Mouse (Mus musculus): ENCODE results near the gene Pif1. TPM values are rescaled to one million over a fixed set of nuclear protein-coding genes. Genes with fewer than 3 reads are reported as not detected.
A peak's percentile ranks its signal among the peaks of the same experiment; 100 is the strongest.

Gene Pif1
- 2.9 and 6.9 TPM in 2 replicates for total RNA-seq (2015; ENCODE audit: low replicate concordance)
- 6.5 and 19.7 TPM in 2 replicates for total RNA-seq (2017; ENCODE audit: low replicate concordance)

DNA sequence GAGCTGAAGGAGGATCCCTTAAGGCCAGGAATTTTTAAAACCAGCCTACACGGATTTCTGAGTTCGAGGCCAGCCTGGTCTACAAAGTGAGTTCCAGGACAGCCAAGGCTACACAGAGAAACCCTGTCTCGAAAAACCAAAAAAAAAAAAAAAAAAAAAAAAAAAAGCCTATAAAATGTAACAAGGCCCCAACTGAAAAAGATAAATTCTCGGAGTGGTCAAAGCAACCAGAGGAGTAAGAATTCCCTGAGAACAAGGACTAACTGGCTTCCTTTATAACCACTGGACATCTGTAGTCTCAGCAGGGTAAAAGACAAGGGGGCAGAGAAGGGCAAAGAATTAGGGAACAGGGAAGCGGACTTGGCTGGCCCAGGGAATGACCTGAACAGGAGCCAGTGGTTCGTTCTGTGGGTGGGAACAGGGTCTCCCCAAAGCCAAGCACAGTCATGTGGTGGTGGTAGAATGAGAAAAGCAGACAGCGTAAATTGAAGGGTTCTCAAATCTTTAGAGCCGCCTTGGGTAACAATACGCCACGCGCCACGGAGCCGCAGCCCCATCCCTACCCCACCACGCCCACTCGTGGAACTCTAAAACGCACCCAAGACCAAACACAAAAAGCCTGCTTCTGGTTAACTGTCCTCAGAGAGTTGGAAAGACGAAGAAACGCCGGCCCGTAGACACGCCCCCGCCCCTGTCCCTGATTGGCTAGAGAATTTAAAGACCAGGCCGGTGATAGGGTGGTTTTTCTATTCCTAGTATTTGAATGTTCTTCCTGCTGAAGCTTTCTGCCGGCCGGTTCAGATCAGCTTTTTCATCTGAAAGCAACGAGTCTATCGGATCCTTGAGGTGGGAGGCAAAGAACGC lies at the start of gene Pif1:
Pif1 (plus strand) TSS at position 755 of the 864 bp plus-strand sequence.
- ATAC-seq (replicated peaks; ENCODE audit: low FRiP score, poor library complexity, severe bottlenecking): peak; percentile 93

DNA sequence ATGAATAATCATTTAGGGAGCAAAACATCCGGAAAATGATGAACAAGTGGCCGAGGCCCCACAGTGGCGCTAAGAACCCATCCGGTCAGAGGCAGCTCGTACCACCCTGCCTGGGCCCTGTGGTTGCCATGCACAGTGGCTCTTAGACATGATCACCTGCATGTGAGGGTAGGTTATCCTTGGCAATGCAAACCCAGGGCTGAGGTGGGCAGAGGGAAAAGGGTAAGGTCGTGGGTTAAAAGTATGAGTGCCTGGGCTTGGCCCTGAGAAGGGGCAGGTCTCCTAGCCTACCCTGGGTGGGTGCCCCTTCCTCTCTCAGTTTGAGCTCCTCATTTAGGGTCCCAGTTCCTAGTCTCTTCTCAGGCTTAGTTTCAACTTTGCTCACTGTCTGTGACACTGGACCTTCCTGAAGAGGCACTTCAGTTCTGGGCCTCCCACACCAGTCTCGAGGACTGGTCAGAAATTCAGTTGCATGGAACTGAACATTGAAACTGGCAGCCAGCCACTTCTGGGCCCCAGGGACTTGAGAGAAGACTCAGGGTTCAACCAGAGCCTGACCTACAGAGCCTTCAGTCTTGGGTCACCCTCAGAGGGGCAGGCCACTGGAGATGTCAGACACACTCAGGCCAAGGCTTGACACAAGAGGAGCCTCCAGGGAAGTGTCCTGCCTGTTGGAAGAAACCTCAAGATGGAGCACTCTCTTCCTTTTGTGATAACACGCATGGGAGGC lies 48.9 kb upstream of the Pif1 start:
- ATAC-seq (replicated peaks; ENCODE audit: low FRiP score, poor library complexity, severe bottlenecking): 0 out of 2 replicates have a peak, but pooled peaks have one; percentile 28

DNA sequence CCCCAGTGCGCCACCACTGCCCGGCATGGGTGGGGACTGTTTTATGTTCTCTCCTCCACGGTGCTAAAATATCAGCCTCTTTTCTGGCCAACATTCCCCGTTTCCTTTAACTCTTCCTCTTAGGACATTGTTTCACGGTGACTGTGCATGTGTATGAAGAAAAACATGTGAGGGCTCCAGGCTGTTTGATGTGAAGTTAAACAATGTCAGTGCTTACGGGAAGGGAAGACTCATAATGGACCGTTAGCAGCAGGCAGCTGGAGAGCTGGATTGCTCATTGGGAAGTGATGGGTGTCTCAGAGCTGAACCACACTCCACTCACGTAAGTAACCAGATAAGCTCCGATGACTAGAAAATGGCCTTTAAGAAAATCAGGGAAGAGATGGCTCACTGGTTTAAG lies 47.3 kb upstream of the Pif1 start:
- no peak for ATAC-seq (replicated peaks; ENCODE audit: low FRiP score, poor library complexity, severe bottlenecking)

DNA sequence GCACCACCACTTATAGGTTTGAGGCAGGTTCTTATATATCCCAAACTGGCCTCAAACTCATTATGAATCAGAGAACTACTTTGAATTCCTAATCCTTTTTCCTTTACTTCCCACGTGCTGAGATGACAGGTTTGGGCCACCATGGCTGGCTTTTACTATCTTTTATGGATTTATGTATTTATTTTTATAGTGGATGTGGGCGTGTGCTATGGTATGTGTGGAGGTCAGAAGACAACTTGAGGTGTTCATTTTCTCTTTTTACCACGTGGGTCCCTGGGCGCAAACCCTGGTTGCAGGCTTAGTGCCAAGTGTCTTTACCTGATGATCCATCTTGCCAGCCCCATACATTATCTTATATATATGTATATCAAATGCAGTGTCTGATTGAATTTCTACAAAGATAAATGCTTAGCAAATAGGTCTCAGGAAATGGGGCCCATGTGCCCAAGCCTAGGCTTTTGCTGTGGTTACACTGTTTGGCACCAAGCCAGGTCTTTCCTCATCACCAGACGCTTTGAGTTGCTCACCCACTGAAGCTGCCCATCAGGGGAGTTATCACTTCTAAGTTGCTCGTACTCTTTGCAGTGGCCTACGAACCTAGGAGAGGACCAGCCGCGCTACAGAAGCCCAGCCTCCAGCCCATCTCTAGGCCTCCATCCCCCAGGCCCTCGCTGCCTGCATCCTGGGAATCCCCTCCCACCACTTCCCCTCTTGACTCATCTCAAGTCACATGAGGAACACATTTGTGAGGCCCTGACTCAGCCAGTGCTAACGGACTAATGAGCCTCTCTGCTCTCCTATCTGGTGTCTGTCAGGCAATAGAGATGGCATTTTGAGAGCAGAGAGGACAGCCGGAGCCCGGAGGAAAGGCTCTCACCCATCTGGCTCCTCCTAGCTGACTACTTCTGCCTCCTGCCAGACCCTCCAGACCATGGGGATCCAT lies 45.6 kb upstream of the Pif1 start:
- ATAC-seq (replicated peaks; ENCODE audit: low FRiP score, poor library complexity, severe bottlenecking): no peak

DNA sequence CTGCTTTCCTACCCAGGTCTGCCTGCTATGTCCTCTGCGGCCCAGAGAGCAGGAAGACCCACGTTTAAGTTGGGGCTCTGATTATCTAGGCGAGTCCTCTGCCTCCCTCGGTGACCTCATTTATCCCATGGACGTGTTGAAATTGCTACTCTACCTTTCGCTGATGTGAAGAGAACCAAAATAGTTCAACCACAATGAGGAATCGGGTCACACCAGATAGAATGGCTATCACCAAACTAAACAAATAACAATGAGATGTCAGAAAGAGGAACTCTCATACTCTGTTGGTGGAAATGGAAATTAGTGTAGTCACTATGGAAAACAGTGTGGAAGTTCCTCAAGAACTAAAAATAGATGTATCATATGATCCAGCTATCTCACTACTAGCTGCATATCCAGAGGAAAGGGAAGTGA lies 44.8 kb upstream of the Pif1 start:
- ATAC-seq (replicated peaks; ENCODE audit: low FRiP score, poor library complexity, severe bottlenecking): no peak

DNA sequence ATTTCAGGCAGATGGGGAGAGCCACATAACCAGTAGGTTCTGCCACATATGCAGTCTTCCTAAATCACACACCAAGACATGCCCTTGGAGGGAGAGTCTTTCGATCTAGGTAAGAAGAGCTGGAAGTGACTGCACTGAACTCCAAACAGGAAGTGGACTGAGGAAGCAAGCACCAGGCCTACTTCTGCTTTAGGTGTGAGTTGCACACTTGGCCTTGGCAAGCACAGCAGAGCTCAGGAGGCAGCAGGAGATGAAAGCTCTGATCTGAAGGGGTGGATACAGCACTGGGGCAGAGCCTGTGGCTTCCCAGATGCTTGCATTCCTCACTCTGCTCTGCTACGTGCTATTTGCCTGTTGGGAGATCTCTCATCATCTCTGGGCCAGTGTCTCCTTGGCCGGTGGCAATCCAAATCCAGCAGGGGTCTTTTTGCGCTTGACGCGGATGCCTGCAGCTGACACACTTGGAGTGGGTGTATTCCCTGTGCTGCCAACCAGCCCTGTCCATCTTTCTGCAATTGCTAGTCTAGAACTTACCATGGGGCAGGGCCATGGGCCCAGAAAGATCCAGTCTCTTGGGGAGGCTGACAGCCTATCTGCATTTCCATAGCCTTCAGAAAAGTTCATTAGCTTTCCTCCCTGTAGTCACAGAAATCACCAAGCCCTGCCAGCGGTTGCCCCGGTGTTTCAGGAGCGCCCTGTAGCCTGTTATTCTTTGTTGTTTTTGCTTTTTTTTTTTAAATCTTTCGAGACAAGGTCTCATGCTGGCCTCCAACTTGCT lies 41.1 kb upstream of the Pif1 start:
- no peak for ATAC-seq (replicated peaks; ENCODE audit: low FRiP score, poor library complexity, severe bottlenecking)

DNA sequence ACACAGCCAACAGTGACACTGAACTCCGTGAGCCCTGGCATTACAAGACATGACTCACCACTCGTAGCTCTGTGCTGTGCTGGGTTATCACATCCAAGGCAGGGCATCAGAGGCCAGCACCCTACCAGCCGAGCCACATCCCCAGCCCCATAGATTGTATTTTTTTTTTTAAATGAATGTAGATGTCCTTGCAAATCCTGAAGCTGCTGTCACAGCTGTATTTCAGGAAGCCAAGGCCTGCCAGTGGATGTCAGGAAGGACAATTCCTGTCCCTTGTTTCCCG lies 40.6 kb upstream of the Pif1 start:
- ATAC-seq (replicated peaks; ENCODE audit: low FRiP score, poor library complexity, severe bottlenecking): peak; percentile 83

DNA sequence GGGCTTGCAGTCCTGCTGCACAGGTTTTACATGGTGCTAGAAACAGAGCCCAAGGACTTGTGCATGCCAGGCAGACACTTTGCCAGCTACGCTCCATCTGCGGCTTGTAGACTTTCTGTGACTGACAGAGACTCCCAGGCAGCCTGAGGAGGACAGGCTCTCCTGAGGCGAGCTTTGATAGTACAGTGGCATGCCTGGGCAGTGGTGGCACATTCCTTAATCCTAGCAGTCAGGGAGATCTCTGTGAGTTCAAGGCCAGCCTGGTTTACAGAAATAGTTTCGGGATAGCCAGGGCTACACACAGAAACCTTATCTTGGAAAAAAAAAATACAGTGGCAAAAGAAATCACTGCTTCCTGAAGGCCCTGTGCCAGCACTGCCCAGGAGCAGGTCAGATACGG lies 39.8 kb upstream of the Pif1 start:
- ATAC-seq (replicated peaks; ENCODE audit: low FRiP score, poor library complexity, severe bottlenecking): no peak

DNA sequence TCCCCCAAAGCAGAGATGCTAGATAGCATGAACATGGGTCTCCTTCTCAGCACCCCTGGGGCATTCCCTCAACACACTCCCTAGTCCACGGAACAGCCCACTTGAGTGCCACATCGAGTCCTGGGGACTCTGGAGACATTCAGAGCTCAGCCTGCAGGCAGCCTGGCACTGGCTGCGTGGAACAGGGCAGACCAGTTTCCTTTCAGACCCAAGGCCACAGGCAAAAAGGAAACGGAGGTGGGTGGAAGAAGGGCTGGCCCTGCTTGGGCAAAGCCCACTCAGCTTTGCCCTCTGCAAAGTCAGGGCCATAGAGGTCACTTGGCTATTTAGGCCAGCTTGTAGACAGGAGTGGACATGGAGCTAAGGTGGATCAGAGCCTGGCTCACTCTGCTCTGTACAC lies 39.1 kb upstream of the Pif1 start:
- ATAC-seq (replicated peaks; ENCODE audit: low FRiP score, poor library complexity, severe bottlenecking): no peak

DNA sequence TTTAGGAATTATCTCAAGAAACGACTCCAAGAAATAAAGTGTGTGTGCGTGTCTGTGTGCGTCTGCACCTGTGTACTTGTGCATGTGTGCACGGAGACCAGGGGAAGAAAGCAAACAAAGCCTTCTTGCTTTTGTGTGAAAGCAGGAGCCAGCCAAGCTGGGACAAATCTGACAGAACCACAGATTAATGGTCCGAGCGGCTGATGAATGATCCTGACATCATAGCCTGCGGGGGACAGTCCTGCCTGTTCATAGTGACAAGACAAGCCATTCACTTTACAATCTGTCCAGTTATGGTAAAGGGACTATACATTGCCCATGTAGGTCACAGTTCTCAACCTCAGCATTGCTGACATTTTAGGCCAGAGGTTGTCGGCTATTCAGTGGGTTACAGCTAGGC lies 38.6 kb upstream of the Pif1 start:
- ATAC-seq (replicated peaks; ENCODE audit: low FRiP score, poor library complexity, severe bottlenecking): no peak

DNA sequence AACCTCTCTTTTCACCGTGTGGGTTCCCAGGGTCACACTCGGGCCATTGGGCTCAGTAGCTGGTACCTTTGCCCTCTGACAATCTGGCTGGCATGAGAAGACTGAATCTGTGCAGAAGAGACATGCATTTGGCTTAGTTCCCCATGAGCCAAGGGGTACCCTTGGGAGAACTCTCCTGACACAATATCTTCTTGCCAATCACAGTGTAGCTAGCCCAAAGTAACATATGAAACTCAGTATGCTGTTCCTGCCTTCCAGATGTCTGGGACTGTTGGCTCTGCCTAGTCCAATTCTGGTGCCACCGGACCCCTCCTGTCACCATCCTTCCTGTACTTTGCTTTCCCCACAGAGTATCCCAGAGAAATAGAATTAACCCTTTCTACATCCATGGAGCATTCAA lies 37.8 kb upstream of the Pif1 start:
- no peak for ATAC-seq (replicated peaks; ENCODE audit: low FRiP score, poor library complexity, severe bottlenecking)

DNA sequence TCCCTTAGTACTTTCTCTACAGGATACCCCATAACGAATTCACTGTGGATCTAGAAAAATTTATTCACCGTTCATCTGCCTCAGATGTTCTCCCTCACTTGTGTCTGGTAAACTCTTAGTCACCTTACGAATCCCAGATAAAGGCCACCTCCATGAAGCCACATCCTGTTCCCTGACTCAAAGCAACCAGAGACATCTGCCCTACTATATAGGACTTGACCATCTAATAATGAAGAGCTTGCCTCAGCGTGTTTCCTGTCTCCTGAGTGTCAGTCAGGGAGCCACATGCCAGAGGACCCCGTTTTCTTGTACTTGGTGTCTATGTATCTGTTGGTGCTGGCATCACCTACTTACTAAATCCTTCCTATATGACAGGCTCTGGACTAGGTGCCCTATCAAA lies 37.3 kb upstream of the Pif1 start:
- ATAC-seq (replicated peaks; ENCODE audit: low FRiP score, poor library complexity, severe bottlenecking): no peak

DNA sequence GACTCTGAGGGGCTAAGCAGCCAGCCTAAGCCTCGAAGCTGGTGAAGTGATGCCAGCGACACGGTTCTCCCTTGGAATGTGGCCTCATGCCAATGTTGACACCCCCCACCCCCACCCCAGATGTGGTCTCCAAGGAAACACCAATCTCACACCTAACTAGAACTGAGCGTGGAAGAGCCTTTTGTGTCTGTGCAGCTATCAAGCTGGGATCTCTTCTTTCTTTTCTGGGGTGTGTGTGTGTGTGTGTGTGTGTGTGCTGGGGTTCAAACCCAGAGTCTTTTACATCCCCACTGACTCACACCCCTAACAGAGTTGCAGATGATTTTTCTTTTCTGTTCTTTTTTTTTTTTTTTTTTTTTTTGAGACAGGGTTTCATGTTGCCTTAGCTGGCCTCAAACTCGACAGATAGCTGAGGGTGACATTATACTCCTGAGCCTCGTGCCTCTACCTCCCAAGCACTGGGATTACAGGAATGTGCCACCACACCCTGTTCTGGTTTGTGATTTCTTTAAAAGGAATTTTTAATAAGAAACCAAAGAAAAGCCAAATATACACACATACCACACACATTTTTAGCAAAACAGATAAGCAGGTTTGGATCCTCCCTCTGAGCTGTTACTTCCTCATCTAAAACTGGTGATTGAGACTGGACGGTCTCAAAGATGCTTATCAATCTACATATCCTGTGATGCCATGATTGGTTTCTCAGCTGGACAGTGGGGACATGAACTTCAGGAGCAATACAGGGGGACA lies 36.7 kb upstream of the Pif1 start:
- ATAC-seq (replicated peaks; ENCODE audit: low FRiP score, poor library complexity, severe bottlenecking): no peak

DNA sequence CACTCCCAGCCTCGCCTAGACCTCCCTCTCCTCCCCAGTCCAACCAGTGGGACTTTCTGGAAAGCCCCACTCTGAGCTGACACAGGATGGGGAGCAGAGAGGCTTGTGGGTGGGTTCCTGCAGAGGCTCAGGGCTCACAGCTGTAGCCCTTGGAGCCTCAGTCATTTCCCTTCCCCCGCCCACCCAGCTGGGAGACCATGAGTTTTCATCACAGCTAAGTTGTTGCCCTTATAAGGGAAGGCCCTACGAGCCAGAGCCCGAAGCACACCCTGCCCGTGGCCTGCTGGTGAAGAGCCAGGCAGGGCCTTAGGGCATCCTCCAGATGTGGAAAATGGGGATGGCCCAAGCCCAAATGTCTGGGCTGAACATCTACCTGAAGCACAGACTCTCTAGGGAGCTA lies 35.9 kb upstream of the Pif1 start:
- no peak for ATAC-seq (replicated peaks; ENCODE audit: low FRiP score, poor library complexity, severe bottlenecking)

DNA sequence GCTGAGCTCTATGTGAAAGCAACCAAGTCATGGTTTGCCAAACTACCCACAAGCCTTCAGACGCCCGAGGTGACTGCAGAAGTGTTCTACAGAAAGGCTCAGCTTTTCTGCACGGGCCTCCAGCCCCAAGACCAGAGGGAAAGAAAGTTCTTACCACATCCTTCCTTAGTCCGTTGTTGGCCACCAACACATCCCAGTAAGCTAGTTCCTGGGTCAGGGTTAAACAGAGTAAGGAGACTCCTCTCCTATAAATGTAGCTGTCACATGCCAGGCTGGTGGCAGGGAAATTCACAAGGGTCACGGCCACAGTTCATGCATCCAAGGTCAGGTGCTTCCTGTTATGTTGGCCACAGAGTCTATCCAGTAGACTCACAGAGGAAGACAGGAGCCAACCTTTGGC lies 34.8 kb upstream of the Pif1 start:
- no peak for ATAC-seq (replicated peaks; ENCODE audit: low FRiP score, poor library complexity, severe bottlenecking)

DNA sequence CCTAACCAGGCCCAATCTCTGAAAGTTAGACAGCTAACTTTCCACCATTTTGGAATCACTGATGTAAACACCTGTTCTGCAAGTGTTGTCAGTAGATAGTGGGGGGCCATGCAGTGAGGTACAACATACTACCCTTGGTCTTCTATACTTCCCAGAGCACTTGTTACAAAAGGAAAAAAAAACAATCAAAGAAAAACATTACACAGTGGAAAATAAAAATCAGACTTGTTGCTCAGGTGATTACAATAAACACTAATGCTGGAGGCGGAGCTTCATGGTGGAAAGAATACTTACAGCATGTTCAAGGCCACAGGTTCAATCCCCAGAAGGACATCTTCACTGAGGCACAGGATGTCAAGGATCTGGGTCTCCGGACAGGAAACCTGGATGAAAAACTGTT lies 34.2 kb upstream of the Pif1 start:
- ATAC-seq (replicated peaks; ENCODE audit: low FRiP score, poor library complexity, severe bottlenecking): no peak

DNA sequence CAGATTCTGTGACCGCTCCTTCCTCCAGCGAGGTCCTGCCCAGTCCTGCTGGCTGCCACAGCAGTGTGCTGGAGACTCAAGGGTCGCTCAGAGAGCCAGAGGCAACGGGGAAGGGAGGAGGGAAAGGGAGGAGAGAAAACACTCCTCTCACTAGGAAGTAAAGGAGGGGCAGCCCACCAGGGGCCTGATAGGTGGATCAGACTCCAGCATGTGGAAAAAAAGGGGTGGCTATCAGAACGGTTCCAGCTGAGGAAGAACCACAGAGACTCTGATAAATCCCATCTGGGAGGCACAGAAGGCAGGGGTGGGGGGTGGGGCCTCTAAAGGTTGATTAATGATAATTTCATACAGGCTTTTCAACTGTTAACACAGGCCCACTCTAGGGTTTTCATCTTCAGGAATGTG lies 32.0 kb upstream of the Pif1 start:
- ATAC-seq (replicated peaks; ENCODE audit: low FRiP score, poor library complexity, severe bottlenecking): peak; percentile 86

DNA sequence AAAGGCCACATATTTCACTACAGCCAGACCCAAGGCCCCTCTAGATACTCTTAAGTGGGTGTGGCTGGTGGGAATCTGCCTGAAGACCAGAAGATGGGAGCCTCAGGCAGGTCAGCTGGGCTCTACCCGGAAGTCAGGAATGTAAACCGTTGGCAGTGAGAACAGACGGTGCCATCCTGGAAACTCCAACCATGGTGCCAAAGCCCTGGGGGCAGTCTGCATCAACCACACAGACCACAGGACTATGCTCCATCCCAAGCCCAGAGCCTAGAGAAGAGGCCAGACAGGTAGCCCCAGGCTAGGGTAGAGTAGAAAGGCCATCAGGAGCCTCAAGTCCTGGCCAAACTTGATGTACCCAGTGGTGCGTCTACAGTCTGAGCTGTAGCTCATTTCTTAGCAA lies 31.3 kb upstream of the Pif1 start:
- ATAC-seq (replicated peaks; ENCODE audit: low FRiP score, poor library complexity, severe bottlenecking): peak; percentile 19; the same call in 1 of the 2 replicates

DNA sequence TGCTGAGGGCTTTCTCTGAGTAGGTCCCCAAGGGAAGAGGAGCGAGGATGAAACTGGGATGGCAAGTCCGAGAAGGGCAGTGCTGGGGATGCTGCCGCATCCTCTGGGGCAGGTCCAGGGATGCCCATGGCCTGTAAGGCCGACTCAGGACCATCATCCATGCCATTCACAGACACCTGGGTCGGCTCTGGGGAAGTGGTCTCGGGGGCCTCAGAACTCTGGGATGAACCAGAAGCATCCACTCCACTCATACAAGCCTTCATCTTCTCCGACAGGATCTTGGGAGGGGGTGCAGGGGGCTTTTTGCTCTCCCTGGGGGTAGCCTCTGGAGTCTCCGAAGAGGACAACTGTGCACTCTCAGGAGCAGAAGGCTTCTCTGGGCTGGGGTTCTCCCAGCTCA lies 30.6 kb upstream of the Pif1 start:
- ATAC-seq (replicated peaks; ENCODE audit: low FRiP score, poor library complexity, severe bottlenecking): no peak

Measured in erythroblast, adult 5-6 weeks (primary cell).